Mouse (Mus musculus): ENCODE data around the gene Arhgap45. TPM values are rescaled to one million over a fixed set of nuclear protein-coding genes. Genes with fewer than 3 reads are reported as not detected.
"Not testable (repeated sequence)": the region's sequence is repeated elsewhere in the genome, so short reads cannot be mapped to it uniquely, and the experiment has no call there.

Arhgap45 gene
- total RNA-seq, 2 experiments from 2014 or later, result 3.3 to 4.5 TPM

GRCm38 (mm10) chr10:80024229-80025043, 8.0 kb downstream of the Arhgap45 start:
- DNase-seq (ENCODE audit: extremely low spot score in 1 of 2, low spot score in 2 of 2), result peak in 1 of 2 experiments; percentile 52
- intact Hi-C loops (cut with DNase I), result no loop called here

GRCm38 (mm10) chr10:80025044-80025347, 8.5 kb downstream of the Arhgap45 start:
- DNase-seq (ENCODE audit: extremely low spot score in 1 of 2, low spot score in 2 of 2), result no peak
- intact Hi-C loops (cut with DNase I), result no loop called here

GRCm38 (mm10) chr10:80025463-80025862, 9.0 kb downstream of the Arhgap45 start:
- intact Hi-C loops (cut with DNase I), result no loop called here
- DNase-seq (ENCODE audit: extremely low spot score in 1 of 2, low spot score in 2 of 2), result no peak

DNA sequence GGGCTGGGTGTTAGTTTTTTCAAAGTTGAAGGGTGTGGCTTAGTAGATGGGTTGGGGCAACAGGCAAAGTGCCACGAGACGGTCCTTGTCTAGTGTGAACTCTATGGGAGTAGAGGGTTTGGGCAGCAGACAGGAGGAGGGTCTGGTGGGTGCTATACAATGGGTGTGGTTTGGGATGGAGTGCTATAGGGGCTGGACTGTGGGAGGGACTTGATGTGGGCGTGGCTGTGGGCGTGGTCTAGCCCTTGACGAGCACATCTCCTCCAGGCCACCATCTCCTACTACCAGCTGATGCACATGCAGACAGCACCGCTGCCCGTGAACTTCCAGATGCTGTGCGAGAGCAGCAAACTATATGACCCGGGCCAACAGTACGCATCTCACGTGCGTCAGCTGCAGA, 9.4 kb downstream of the Arhgap45 start:
- intact Hi-C loops (cut with DNase I), result no loop called here
- peak in 1 of 2 experiments; percentile 38 for DNase-seq (ENCODE audit: extremely low spot score in 1 of 2, low spot score in 2 of 2)

DNA sequence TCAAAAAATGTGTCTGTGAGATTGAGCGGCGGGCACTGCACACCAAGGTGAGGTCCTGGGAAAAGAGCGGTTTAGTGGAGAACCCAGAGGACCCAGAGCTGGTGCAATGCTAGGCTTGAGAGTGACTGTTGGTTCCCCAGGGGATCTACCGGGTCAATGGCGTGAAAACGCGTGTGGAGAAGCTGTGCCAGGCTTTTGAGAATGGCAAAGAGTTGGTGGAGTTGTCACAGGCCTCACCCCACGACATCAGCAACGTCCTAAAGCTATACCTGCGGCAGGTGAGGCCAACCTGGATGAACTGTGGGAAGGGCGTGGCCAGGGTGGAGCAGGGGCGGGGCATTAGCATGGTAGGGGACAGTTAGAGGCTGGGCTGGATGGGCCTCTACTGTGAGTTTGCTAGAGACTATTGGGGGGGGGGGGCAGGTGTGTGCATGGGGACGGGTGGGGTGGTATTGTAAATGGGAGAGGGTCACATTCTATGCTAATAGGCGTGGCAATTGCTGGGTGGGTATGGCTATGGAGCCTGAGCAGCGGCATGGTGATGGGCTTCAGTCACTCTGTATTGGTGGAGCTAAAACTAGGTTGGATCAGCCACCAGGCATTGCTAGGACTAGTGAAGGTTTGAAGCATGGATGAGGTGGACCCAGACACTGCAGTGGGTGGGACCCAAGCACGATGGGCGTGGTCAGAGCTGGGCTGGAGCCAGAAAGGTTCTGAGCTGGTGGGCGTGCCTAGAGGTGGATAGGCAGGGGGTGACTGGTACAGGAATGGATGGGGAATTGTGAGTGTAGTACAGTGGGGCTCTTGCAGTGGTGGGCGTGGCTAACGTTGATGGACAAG, 11.4 kb downstream of the Arhgap45 start:
- DNase-seq (ENCODE audit: extremely low spot score in 1 of 2, low spot score in 2 of 2), result peak in 1 of 2 experiments; percentile 41
- intact Hi-C loops (cut with DNase I), result no loop called here

- intact Hi-C loops (cut with DNase I), result no loop called here
- DNase-seq (ENCODE audit: extremely low spot score in 1 of 2, low spot score in 2 of 2), result no peak
These were observed 12.0 kb downstream of the Arhgap45 start for GRCm38 (mm10) chr10:80028521-80028846.

GRCm38 (mm10) chr10:80030191-80030590, 13.7 kb downstream of the Arhgap45 start:
- intact Hi-C loops (cut with DNase I), result no loop called here

GRCm38 (mm10) chr10:80030736-80031135, 14.3 kb downstream of the Arhgap45 start:
- intact Hi-C loops (cut with DNase I), result no loop called here
- peak in 1 of 2 experiments; percentile 30 for DNase-seq (ENCODE audit: extremely low spot score in 1 of 2, low spot score in 2 of 2)

More at GRCm38 (mm10) chr10:80030191-80030590, 13.7 kb downstream of the Arhgap45 start:
- DNase-seq (ENCODE audit: extremely low spot score in 1 of 2, low spot score in 2 of 2), result peak in 1 of 2 experiments; percentile 27

DNA sequence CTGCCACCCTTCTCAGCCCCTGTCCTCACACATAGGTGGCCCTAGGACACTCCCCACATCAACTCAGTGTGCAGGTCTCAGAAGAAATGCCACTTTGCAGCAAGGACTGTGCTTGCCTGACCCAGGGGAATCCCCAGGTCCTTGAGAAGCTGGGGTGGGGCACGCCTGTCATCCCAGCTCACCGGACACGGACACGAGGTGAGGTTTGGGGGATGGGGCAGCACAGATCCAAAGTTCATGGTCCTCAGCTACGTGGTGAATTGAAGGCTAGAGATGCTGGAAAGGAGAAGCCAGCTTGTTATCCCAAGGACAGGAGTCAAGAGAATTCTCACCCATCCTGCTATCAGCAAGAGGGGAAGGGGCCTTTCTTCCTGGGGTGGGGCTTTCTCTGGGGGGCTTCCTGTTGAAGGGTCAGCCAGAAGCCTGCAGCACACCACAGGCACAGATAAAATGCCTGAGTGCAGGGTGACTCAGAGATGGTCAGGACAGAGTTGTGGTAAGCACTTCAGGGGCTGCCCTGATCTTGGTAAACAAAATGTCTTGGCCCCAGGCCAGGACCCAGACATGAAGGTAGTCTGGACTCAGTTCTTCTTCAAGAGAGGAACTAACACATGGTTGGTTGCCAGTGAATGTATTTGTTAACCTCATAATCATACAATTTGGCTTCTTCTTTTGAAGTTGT, 16.5 kb downstream of the Arhgap45 start:
- DNase-seq (ENCODE audit: extremely low spot score in 1 of 2, low spot score in 2 of 2), result peak in 1 of 2 experiments; percentile 80
- intact Hi-C loops (cut with DNase I), result no loop called here

DNA sequence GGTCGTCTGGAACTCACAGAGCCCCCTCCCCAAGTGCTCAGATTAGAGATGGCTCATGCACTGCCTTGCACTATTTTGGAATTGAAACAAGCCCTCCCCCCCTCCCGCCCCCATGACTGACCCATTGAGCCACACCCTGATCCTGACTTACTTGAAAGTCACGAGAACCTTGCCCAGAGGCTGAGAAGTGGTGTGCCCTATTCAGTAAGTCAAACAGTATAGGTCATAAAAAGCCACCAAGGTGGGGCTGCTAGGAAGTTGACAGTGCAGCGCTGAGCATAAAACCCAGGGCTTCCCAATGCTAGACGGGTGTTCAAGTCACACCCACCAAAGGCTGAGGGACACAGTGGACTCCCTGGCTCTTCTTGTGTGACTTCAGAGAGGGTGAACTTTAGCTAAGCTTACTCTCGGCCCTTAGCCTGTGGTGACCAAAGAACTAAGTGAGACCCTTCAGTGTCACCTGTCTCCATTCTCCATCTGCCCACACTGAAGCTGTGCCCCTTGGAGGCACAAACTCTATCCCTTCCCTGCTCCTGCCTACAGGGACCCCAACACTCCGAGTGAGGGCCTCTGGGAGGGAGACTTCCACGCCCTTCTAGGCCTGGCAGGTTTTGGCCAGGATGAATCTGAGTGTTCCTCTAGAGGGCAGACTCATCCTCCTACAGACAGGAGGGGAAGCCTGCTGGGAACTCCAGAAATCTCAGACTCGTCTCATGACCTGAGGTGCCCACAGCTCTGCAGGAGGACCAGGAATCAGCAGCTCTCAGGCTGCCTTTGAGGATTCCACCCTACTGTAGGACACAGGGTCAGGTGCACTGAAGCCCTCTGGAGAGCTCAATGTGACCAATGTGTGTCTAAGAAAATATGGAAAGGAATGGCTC, 17.3 kb downstream of the Arhgap45 start:
- DNase-seq (ENCODE audit: extremely low spot score in 1 of 2, low spot score in 2 of 2), result no peak
- intact Hi-C loops (cut with DNase I), result no loop called here

DNA sequence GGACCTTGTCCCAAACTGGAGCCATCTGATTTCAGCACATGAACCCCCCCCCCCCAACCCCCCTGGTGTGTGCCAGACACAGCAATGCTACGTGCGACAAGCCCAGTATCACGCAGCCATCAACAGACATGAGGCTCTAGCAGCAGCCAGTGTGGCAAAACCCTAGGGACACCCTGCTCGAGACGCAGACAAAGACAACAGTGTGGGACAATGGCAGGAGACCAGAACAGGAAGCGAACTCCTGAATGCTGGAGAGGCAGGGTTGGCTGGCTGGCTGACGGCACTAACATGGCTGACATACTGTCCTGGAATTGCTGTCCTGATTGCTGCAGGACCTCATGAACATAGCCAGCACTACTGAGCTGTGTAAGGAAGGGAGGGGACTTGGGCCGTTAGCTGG, 18.7 kb downstream of the Arhgap45 start:
- DNase-seq (ENCODE audit: extremely low spot score in 1 of 2, low spot score in 2 of 2), result peak in 1 of 2 experiments; percentile 45
- intact Hi-C loops (cut with DNase I), result loop anchor here (5.0 kb wide), 1 partner anchor 48 kb away; the partner anchor contains the start of gene Cnn2

DNA sequence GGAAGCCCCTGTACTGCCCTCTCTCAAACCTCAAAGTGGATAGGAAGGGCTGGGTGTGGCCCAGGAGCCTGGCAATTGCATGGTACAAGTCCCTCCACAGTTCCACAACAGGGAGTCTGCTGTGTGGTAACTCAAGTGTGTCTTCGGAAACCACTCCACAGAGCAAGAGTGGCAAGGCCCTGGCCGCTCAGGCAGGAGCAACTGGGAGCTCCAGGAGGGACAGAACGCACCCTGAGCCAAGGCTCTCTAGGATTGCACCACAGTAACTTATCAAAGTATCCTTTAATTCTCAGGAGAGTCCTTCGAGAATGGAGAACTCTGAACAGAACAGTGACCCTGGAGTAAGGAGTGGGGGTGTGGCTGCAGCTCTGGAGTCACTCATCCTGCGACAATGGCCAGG, 19.2 kb downstream of the Arhgap45 start:
- intact Hi-C loops (cut with DNase I), result loop anchor here (5.0 kb wide), 1 partner anchor 48 kb away; the partner anchor contains the start of gene Cnn2
- DNase-seq (ENCODE audit: extremely low spot score in 1 of 2, low spot score in 2 of 2), result no peak

DNA sequence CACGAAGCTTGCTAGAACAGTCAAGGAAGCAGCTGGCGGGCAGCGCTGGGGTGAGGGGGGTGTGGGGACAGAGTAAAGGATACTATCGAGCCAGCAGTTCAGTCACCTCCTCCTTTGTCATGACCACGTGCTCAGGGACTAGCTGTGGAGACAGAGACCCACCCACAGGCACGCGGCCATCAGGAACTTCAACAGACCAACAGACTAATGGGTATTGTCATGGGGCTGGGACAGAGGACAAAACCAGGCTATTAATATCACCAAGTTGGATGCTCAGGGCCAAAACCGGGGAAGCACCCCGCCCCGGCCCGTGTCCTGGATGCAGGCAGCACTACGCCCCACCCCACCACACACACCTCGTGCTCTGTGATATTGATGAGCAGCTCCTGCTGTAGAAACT, 20.4 kb downstream of the Arhgap45 start:
- peak in 1 of 2 experiments; percentile 28 for DNase-seq (ENCODE audit: extremely low spot score in 1 of 2, low spot score in 2 of 2)
- intact Hi-C loops (cut with DNase I), result loop anchor here (5.0 kb wide), 1 partner anchor 50 kb away; the partner anchor contains the start of gene Cnn2

DNA sequence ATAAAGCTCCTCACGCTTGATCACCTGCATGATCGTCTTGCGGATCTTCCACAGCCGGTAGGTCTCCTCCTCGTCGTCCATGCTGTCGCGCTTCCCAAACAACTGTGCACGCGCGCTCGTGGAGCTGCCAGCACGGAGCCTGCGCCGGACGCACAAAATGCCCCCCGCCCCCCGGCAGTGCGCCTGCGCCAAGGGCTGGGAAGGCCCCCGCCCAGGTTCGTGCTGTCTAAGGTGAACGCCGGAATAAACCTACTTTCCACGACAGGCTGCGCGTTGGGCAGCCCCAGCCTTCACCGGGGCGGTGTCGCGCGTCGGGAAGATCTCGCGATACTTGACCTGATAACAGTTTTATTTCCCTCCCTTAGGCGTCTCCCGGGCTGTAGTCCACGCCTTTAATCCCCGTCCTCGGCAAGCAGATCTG, 23.1 kb downstream of the Arhgap45 start, which contains the start of gene Polr2e:
TSS of gene Polr2e (minus strand) at position 237 of the 421 bp plus-strand sequence.
- DNase-seq (ENCODE audit: extremely low spot score in 1 of 2, low spot score in 2 of 2), result peak; percentile 97 to 98
- intact Hi-C loops (cut with DNase I), result loop anchor here (5.0 kb wide), 1 partner anchor 52 kb away; the partner anchor contains the start of gene Cnn2

- DNase-seq (ENCODE audit: extremely low spot score in 1 of 2, low spot score in 2 of 2); intact Hi-C loops (cut with DNase I): not testable (repeated sequence)
These were observed 25.1 kb downstream of the Arhgap45 start for GRCm38 (mm10) chr10:80041409-80042060.

- DNase-seq (ENCODE audit: extremely low spot score in 1 of 2, low spot score in 2 of 2), result peak in 1 of 2 experiments; percentile 47
- intact Hi-C loops (cut with DNase I), result no loop called here
These were observed 27.6 kb downstream of the Arhgap45 start for GRCm38 (mm10) chr10:80044087-80044486.

GRCm38 (mm10) chr10:80045364-80045763, 28.9 kb downstream of the Arhgap45 start:
- DNase-seq (ENCODE audit: extremely low spot score in 1 of 2, low spot score in 2 of 2); intact Hi-C loops (cut with DNase I): not testable (repeated sequence)

DNA sequence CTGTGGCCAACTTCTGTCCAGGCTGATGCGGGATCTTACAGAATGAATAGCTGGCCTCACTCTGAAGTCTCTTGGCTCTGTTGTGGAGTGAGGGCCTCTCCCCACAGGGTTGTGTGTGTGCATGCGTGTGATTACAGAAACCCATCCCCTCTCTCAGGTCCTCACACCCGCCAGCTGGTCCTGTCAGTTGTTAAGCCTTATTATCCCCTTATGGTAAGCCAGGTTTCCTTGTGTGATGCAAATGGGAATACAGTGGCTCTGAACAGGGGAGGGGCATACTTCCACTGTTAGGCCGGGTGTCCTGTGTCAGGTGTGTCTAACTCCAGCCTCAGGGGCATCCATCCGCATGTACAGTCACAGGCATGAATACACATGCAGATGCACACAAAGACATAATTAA, 29.3 kb downstream of the Arhgap45 start:
- no peak for DNase-seq (ENCODE audit: extremely low spot score in 1 of 2, low spot score in 2 of 2)
- intact Hi-C loops (cut with DNase I), result no loop called here

Measured in left cerebral cortex, postnatal 10 days (tissue).